9 mouse cellular contexts compared by ENCODE assay signal in the genomic region with DNA sequence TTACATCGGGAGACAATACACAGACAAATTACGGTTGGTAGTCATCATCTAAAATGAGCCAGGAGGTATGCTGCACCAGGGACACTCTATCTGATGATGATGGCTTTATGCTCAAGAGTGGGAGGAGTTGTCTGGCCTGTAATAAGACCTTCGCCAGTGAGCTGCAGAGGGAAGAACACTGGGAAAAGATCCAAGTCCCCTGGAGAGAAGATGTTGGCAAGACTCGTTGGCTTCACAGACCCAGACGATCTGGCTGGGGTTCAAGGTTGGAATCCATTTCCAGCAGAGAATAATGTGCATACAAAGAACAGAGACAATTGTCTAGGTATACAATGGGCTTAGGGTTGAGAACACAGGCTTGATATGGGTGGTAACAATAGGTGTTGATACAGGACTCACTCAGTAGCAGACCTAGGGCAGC. TPM values are rescaled to one million over a fixed set of nuclear protein-coding genes. Genes with fewer than 3 reads are reported as not detected.
DNase-seq lines count a peak whose midpoint lies in the region; TF ChIP-seq lines count a peak whose summit lies in the region.
"Had no signal": no experiment of that assay in that cellular context is flagged by ENCODE, and none has a peak within 500 bp of the region (broad histone marks: within the 10 kb centered on the region; RNA-seq: fewer than 3 reads in every experiment).

No protein-coding gene starts in this region.

- H3K36me3 ChIP-seq in kidney, adult 2 months (ENCODE audit: control insufficient read depth, insufficient read depth, low read length) = no peaks in the 10 kb centered on the region
- H3K36me3 ChIP-seq: limb, embryonic 12.5 days had no signal

- no peaks in the 10 kb centered on the region for H3K27me3 ChIP-seq in kidney, adult 2 months (replicated peaks; ENCODE audit: control insufficient read depth, insufficient read depth, low read length)
- H3K27me3 ChIP-seq: limb, embryonic 12.5 days had no signal

- 37% methylated on average over 5 of the region's 5 CpGs for WGBS in kidney, adult 2 months

- DNase-seq in kidney, adult 2 months = peak; percentile 57
- DNase-seq in kidney, adult 11 months = no peak
- peak; percentile 48 for DNase-seq in NIH3T3 (ENCODE audit: low read depth)
- DNase-seq in brain, embryonic 14.5 days (ENCODE audit: low read depth) = peak; percentile 83
- peak; percentile 45 to 56 for DNase-seq in heart, postnatal 14 days
- DNase-seq in thymus, postnatal 14 days = no peak
- DNase-seq in left cerebral cortex, adult 11 months (ENCODE audit: low spot score) = no peak
- no peak for DNase-seq in liver

- intact Hi-C loops in heart, postnatal 14 days (cut with DNase I) = no loop called here

- no peak overlapping the region for H3K27ac ChIP-seq in kidney, adult 2 months (ENCODE audit: insufficient read depth, low read depth, low read length)
- H3K27ac ChIP-seq: limb, embryonic 12.5 days had no signal

- TF ChIP-seq CTCF in kidney, adult 2 months (conservative IDR thresholded peaks at IDR 0.05; ENCODE audit: insufficient read depth, insufficient read length, low read depth, low read length) = no peak
- TF ChIP-seq CTCF in brain, embryonic 14.5 days (IDR thresholded peaks at IDR 0.05; ENCODE audit: borderline replicate concordance, extremely low read depth, insufficient read depth, insufficient read length) = no peak

- TF ChIP-seq POLR2A in kidney, adult 2 months (IDR thresholded peaks at IDR 0.05; ENCODE audit: low read depth, low read length) = no peak
- TF ChIP-seq POLR2A in brain, embryonic 14.5 days (IDR thresholded peaks at IDR 0.05; ENCODE audit: borderline replicate concordance, extremely low read depth, insufficient read depth, insufficient read length, poor library complexity, severe bottlenecking) = no peak

- H3K4me3 ChIP-seq in kidney, adult 2 months (ENCODE audit: insufficient read depth, low read depth, low read length) = no peak overlapping the region
- H3K4me3 ChIP-seq: limb, embryonic 12.5 days had no signal

- no peaks in the 10 kb centered on the region for H3K4me1 ChIP-seq in kidney, adult 2 months (ENCODE audit: control insufficient read depth, insufficient read depth, low read length)
- H3K4me1 ChIP-seq: limb, embryonic 12.5 days had no signal

RNA-seq across cellular contexts. Expression of gene Ahi1, which starts 17.1 kb away (rescaled TPM):
- 4.1 and 4.5 TPM in 2 replicates for polyA plus RNA-seq in kidney, adult 2 months (2012; rRNA removed)
- polyA plus RNA-seq in brain, embryonic 14.5 days (2012; rRNA removed) = 136 and 152 TPM in 2 replicates
- total RNA-seq in heart, postnatal 14 days (2021) = 1 to 10 TPM; 1.7 to 2.1 TPM

Comparison
In these comparisons a context has a peak if more than half of its experiments do, and no peak if none do; other contexts are left out.
1. DNase-seq: peak in kidney, adult 2 months (single experiment), NIH3T3 (single experiment), brain, embryonic 14.5 days (single experiment) and heart, postnatal 14 days (2 of 2); none in kidney, adult 11 months (single experiment), thymus, postnatal 14 days (single experiment), left cerebral cortex, adult 11 months (single experiment) and liver (single experiment).
2. RNA of gene Ahi1, which starts 17.1 kb away (polyA plus RNA-seq): 136 to 152 TPM in brain, embryonic 14.5 days; 4.1 to 4.5 TPM in kidney, adult 2 months; every median in the first group is over 10 times any median in the second.